Mouse (Mus musculus) liver, adult (tissue): Measurements from ENCODE around the gene Rubcnl.

Experiments used
- GATA4 ChIP-seq: IDR thresholded peaks from 2 replicates; pipeline ENCODE4 v1.6.1; 2014; ENCODE audit warnings: mild to moderate bottlenecking, low read length; ENCODE audit not compliant: insufficient replicate concordance

Gene Rubcnl

GRCm38 (mm10) chr14:75005478-75006199, 10.2 kb upstream of the Rubcnl start:
- TF ChIP-seq GATA4, result no peak

GRCm38 (mm10) chr14:75010346-75010745, 5.5 kb upstream of the Rubcnl start:
- no peak for TF ChIP-seq GATA4

- no peak for TF ChIP-seq GATA4
Observed at GRCm38 (mm10) chr14:75010986-75011655, 4.7 kb upstream of the Rubcnl start.

- no peak for TF ChIP-seq GATA4
Observed at GRCm38 (mm10) chr14:75016715-75017020, 841 bp downstream of the Rubcnl start.

GRCm38 (mm10) chr14:75017277-75017676, 1.4 kb downstream of the Rubcnl start:
- no peak for TF ChIP-seq GATA4

GRCm38 (mm10) chr14:75017877-75018825, 2.3 kb downstream of the Rubcnl start:
- TF ChIP-seq GATA4, result no peak

GRCm38 (mm10) chr14:75018829-75019228, 3.0 kb downstream of the Rubcnl start:
- TF ChIP-seq GATA4, result no peak

- no peak for TF ChIP-seq GATA4
Observed at GRCm38 (mm10) chr14:75020581-75021253, 4.9 kb downstream of the Rubcnl start.

GRCm38 (mm10) chr14:75022522-75022921, 6.7 kb downstream of the Rubcnl start:
- no peak for TF ChIP-seq GATA4

GRCm38 (mm10) chr14:75024793-75025710, 9.2 kb downstream of the Rubcnl start:
- peak; percentile 44; the same call in 1 of the 2 replicates for TF ChIP-seq GATA4

- TF ChIP-seq GATA4, result no peak
Observed at GRCm38 (mm10) chr14:75030764-75031163, 14.9 kb downstream of the Rubcnl start.

GRCm38 (mm10) chr14:75031999-75032575, 16.3 kb downstream of the Rubcnl start:
- no peak for TF ChIP-seq GATA4

GRCm38 (mm10) chr14:75032742-75033141, 16.9 kb downstream of the Rubcnl start:
- no peak for TF ChIP-seq GATA4

- peak; percentile 72; the same call in 1 of the 2 replicates for TF ChIP-seq GATA4
Observed at GRCm38 (mm10) chr14:75034240-75034639, 18.4 kb downstream of the Rubcnl start.
